Mouse (Mus musculus) T-helper 2 cell (primary cell): ENCODE results near the gene Ggcx.

ENCODE experiments used
- in situ Hi-C: fragments of 300-600 bp; cut with MboI, MseI; formaldehyde crosslinking; loops from one replicate; pipeline ENCODE4 v1.15.1; 2025; ENCODE audit warnings: high pct_unique_total_duplicates

Ggcx gene

GRCm38 (mm10) chr6:72414076-72414756 lies at the start of gene Ggcx:
Gene Ggcx, plus strand, starts transcription at chr6:72414308.
- in situ Hi-C loops, result no loop called here

- in situ Hi-C loops, result no loop called here
Observed at GRCm38 (mm10) chr6:72364985-72365384, 49.1 kb upstream of the Ggcx start.

- in situ Hi-C loops, result no loop called here
Observed at GRCm38 (mm10) chr6:72366304-72366703, 47.8 kb upstream of the Ggcx start.

- in situ Hi-C loops, result no loop called here
Observed at GRCm38 (mm10) chr6:72366844-72367443, 47.2 kb upstream of the Ggcx start, which contains the start of gene Rnf181. Gene Rnf181, minus strand, starts transcription at chr6:72366956.

- in situ Hi-C loops, result no loop called here
Observed at GRCm38 (mm10) chr6:72367460-72367974, 46.6 kb upstream of the Ggcx start.

GRCm38 (mm10) chr6:72369557-72369956 lies 44.6 kb upstream of the Ggcx start:
- in situ Hi-C loops, result no loop called here

GRCm38 (mm10) chr6:72370091-72370490 lies 44.0 kb upstream of the Ggcx start:
- in situ Hi-C loops, result no loop called here

GRCm38 (mm10) chr6:72371147-72371546 lies 43.0 kb upstream of the Ggcx start:
- in situ Hi-C loops, result no loop called here

GRCm38 (mm10) chr6:72371571-72371970 lies 42.5 kb upstream of the Ggcx start:
- in situ Hi-C loops, result no loop called here

- in situ Hi-C loops, result no loop called here
Observed at GRCm38 (mm10) chr6:72373184-72373583, 40.9 kb upstream of the Ggcx start.

- in situ Hi-C loops, result no loop called here
Observed at GRCm38 (mm10) chr6:72374206-72374605, 39.9 kb upstream of the Ggcx start.

GRCm38 (mm10) chr6:72374820-72375563 lies 39.1 kb upstream of the Ggcx start:
- in situ Hi-C loops, result no loop called here

- in situ Hi-C loops, result no loop called here
Observed at GRCm38 (mm10) chr6:72378510-72379234, 35.4 kb upstream of the Ggcx start.

- in situ Hi-C loops, result no loop called here
Observed at GRCm38 (mm10) chr6:72379377-72380130, 34.6 kb upstream of the Ggcx start.

GRCm38 (mm10) chr6:72380131-72380770 lies 33.9 kb upstream of the Ggcx start, which contains the start of gene Vamp5:
Gene Vamp5, minus strand, starts transcription at chr6:72380468.
- in situ Hi-C loops, result no loop called here

GRCm38 (mm10) chr6:72382494-72382893 lies 31.6 kb upstream of the Ggcx start:
- in situ Hi-C loops, result no loop called here

GRCm38 (mm10) chr6:72383142-72383820 lies 30.8 kb upstream of the Ggcx start:
- in situ Hi-C loops, result no loop called here

- in situ Hi-C loops, result no loop called here
Observed at GRCm38 (mm10) chr6:72383952-72384351, 30.2 kb upstream of the Ggcx start.

- in situ Hi-C loops, result no loop called here
Observed at GRCm38 (mm10) chr6:72385258-72385657, 28.9 kb upstream of the Ggcx start.

- in situ Hi-C loops, result no loop called here
Observed at GRCm38 (mm10) chr6:72386561-72386960, 27.5 kb upstream of the Ggcx start.
